Mouse (Mus musculus) neural tube, embryonic 14.5 days (tissue): ENCODE data around the gene Uevld. TPM values are rescaled to one million over a fixed set of nuclear protein-coding genes. Genes with fewer than 3 reads are reported as not detected.
A peak's percentile ranks its signal among the peaks of the same experiment; 100 is the strongest.

Experiments
- ATAC-seq: fragments of 200-750 bp; cut with Nextera tagmentation; 2 replicates; pipeline ENCODE4 v1.8.0; 2017; ENCODE audit warnings: low read depth, mild to moderate bottlenecking, moderate TSS enrichment, moderate library complexity
- H3K27ac ChIP-seq: fragments of 300-500 bp; sonication (generic); 2 replicates; pipeline ENCODE4 v1.5.1; 2014; ENCODE audit warnings: low read depth, mild to moderate bottlenecking, control low read depth, low read length, moderate library complexity, mixed read lengths
- H3K27me3 ChIP-seq: fragments of 300-500 bp; sonication (generic); 2 replicates; pipeline ENCODE4 v1.6.1; 2014; ENCODE audit warnings: low read length; ENCODE audit not compliant: control insufficient read depth, insufficient read depth
- H3K36me3 ChIP-seq: fragments of 300-500 bp; sonication (generic); 2 replicates; pipeline ENCODE4 v1.6.1; 2014; ENCODE audit warnings: low read length, mixed read lengths; ENCODE audit not compliant: control insufficient read depth, insufficient read depth
- H3K4me1 ChIP-seq: fragments of 300-500 bp; sonication (generic); 2 replicates; pipeline ENCODE4 v1.6.1; 2014; ENCODE audit warnings: low read length; ENCODE audit not compliant: control insufficient read depth, insufficient read depth
- H3K4me2 ChIP-seq: fragments of 300-500 bp; sonication (generic); 2 replicates; pipeline ENCODE4 v1.6.1; 2014; ENCODE audit warnings: mild to moderate bottlenecking, low read depth, low read length, control low read depth
- H3K4me3 ChIP-seq: fragments of 300-500 bp; sonication (generic); 2 replicates; pipeline ENCODE4 v1.5.1; 2014; ENCODE audit warnings: low read depth, low read length, control low read depth, mixed read lengths
- H3K9ac ChIP-seq: fragments of 300-500 bp; sonication (generic); replicated peaks from 2 replicates; pipeline ENCODE4 v1.6.1; 2014; ENCODE audit warnings: low read depth, mild to moderate bottlenecking, control low read depth, low read length, mixed read lengths
- H3K9me3 ChIP-seq: fragments of 300-500 bp; sonication (generic); 2 replicates; pipeline ENCODE4 v1.6.1; 2016; ENCODE audit warnings: low read length; ENCODE audit not compliant: control insufficient read depth
- WGBS: fragments of 180-500 bp; shearing (Covaris S2); extraction: QIAGEN DNeasy Blood & Tissue Kit; methylation state at CpG from one replicate; pipeline ENCODE4 v1.1.7; 2014; 5-methylcytosine and 5-hydroxymethylcytosine counted together
- polyA plus RNA-seq: library from polyadenylated mRNA; unstranded; fragments of >200 nt; fragmentation: Nextera tagmentation; extraction: Ambion mirVana; gene quantifications from 2 replicates; pipeline ENCODE4 v1.2.1, GENCODE M21; 2014

Uevld gene
- polyA plus RNA-seq, 1 experiment from 2014 or later: 5.5 TPM

- no peak for ATAC-seq
- H3K9me3 ChIP-seq: no peaks in the 10 kb centered on the region
- H3K9ac ChIP-seq: no peak overlapping the region
- H3K27ac ChIP-seq: no peak overlapping the region
- no peaks in the 10 kb centered on the region for H3K27me3 ChIP-seq
- H3K4me2 ChIP-seq: no peak overlapping the region
- WGBS: 55% methylated on average over 4 of the region's 4 CpGs
- no peak overlapping the region for H3K4me3 ChIP-seq
- peaks cover 7% of the 10 kb centered on the region for H3K36me3 ChIP-seq
- no peaks in the 10 kb centered on the region for H3K4me1 ChIP-seq
Observed at GRCm38 (mm10) chr7:46935847-46936246, 22.5 kb downstream of the Uevld start.

- Histone ChIP-seq H3K4me1 (no peaks in the 10 kb centered on the region), H3K9ac (no peak overlapping the region), H3K36me3 (peaks cover 15% of the 10 kb centered on the region), H3K4me3 (no peak overlapping the region), H3K4me2 (no peak overlapping the region), H3K9me3 (no peaks in the 10 kb centered on the region), H3K27me3 (no peaks in the 10 kb centered on the region), H3K27ac (no peak overlapping the region)
- 89% methylated on average over 8 of the region's 8 CpGs for WGBS
- ATAC-seq: no peak
Observed at GRCm38 (mm10) chr7:46934788-46935187, 23.5 kb downstream of the Uevld start.

GRCm38 (mm10) chr7:46931370-46931769 lies 27.0 kb downstream of the Uevld start:
- H3K27me3 ChIP-seq: no peaks in the 10 kb centered on the region
- H3K4me3 ChIP-seq: no peak overlapping the region
- ATAC-seq: no peak
- peaks cover 10% of the 10 kb centered on the region for H3K36me3 ChIP-seq
- no peaks in the 10 kb centered on the region for H3K4me1 ChIP-seq
- H3K9me3 ChIP-seq: no peaks in the 10 kb centered on the region
- no peak overlapping the region for H3K27ac ChIP-seq
- 97% methylated on average over 3 of the region's 3 CpGs for WGBS
- no peak overlapping the region for H3K9ac ChIP-seq
- no peak overlapping the region for H3K4me2 ChIP-seq

DNA sequence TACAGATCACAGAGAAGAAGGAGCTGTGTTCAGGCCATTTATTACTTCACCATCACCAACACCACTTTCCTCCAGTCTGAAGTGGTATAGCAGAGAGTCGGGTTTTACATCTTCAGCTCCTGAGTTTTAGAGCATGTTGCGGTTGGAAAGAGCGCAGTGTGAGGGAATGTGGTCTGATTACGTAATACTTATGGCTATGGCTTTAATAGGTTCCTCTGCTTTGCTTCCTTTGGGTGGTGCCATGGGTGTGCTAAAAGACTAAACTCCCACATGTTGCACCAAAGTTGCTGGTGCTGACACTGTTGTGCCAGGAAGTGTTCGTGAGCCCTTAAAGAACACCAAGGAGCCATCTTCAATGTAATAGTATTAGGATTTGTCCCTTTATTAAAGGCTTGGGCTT lies 30.0 kb downstream of the Uevld start:
- no peaks in the 10 kb centered on the region for H3K9me3 ChIP-seq
- H3K36me3 ChIP-seq: peaks cover 10% of the 10 kb centered on the region
- no peaks in the 10 kb centered on the region for H3K27me3 ChIP-seq
- no peak overlapping the region for H3K4me2 ChIP-seq
- no peak overlapping the region for H3K9ac ChIP-seq
- ATAC-seq: no peak
- no peak overlapping the region for H3K4me3 ChIP-seq
- H3K27ac ChIP-seq: no peak overlapping the region
- 86% methylated on average over 5 of the region's 5 CpGs for WGBS
- H3K4me1 ChIP-seq: no peaks in the 10 kb centered on the region

DNA sequence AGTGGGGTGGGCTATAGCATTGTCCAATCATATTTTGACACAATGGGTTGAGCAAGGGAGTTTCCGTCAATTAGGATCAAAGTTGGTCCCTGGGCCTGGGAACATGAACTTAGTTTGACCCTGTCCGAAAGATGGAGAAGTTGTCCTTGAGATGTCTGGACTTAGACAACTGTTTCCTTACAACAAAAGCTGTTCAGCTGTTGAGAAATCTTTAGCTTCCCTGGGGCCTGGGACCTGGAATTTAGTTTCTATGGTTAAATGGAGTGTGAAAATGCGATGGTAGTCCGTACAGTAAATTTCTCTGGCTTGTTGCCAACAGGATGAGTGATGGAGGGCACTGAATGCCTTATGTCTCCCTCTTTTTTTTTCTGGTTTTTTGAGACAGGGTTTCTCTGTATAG lies 36.3 kb downstream of the Uevld start:
- Histone ChIP-seq H3K9ac (no peak overlapping the region), H3K9me3 (no peaks in the 10 kb centered on the region), H3K4me3 (no peak overlapping the region), H3K27me3 (no peaks in the 10 kb centered on the region), H3K36me3 (no peaks in the 10 kb centered on the region), H3K4me2 (no peak overlapping the region), H3K4me1 (peaks cover 15% of the 10 kb centered on the region), H3K27ac (no peak overlapping the region)
- WGBS: 56% methylated on average over 4 of the region's 4 CpGs
- no peak for ATAC-seq

- Histone ChIP-seq H3K9ac (peak within 1 kb of the TSS; percentile 90), H3K27me3 (no peaks in the 10 kb centered on the region), H3K9me3 (no peaks in the 10 kb centered on the region), H3K36me3 (no peaks in the 10 kb centered on the region), H3K4me3 (peak within 1 kb of the TSS; percentile 94), H3K27ac (peak within 1 kb of the TSS; percentile 95), H3K4me2 (peak within 1 kb of the TSS; percentile 77), H3K4me1 (peaks cover 16% of the 10 kb centered on the region)
- ATAC-seq: peak; percentile 96
- WGBS: under 1% methylated on average over 70 of the region's 75 CpGs
Observed at GRCm38 (mm10) chr7:46919551-46920176, 38.7 kb downstream of the Uevld start, which contains the start of gene Tsg101. Tsg101 (minus strand) TSS chr7:46919969.

DNA sequence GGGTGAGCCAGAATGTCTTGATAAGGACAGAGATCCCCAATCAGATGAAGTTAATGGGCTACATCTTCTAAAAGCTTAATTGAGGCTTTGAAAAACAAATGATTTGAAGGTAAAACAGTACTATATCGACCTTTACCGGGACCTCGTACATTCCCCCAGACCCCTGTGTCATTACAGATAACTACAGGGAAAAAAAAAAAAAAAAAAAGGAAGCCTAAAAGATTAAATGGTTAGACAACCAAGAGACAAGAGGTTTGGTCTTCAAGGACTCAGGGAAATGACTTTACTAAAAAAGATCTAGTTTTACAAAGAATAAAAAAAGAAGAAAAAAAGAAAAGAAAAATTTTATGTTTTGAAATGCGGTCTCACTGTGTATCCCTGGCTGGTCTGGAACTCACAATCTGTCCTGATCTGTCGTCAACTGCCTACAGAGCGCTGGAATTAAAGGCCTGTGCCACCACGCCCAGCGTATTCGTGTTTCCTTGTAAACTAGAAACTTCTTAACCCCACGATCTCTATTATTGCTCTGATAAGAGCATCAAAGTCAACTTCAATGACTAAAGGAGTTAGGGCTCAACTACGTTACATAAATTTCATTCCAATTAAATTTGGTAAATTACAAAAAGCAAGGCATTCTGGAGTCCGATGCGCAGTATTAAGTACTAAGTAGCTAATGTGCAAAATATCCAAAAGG lies 39.5 kb downstream of the Uevld start:
- Histone ChIP-seq H3K4me2 (peak overlapping the region; percentile 77), H3K9me3 (no peaks in the 10 kb centered on the region), H3K4me1 (peaks cover 16% of the 10 kb centered on the region), H3K9ac (peak overlapping the region; percentile 90), H3K27ac (peak overlapping the region; percentile 95; the same call in 1 of the 2 replicates), H3K4me3 (peak overlapping the region; percentile 94), H3K27me3 (no peaks in the 10 kb centered on the region), H3K36me3 (no peaks in the 10 kb centered on the region)
- ATAC-seq: no peak
- 20% methylated on average over 13 of the region's 13 CpGs for WGBS

DNA sequence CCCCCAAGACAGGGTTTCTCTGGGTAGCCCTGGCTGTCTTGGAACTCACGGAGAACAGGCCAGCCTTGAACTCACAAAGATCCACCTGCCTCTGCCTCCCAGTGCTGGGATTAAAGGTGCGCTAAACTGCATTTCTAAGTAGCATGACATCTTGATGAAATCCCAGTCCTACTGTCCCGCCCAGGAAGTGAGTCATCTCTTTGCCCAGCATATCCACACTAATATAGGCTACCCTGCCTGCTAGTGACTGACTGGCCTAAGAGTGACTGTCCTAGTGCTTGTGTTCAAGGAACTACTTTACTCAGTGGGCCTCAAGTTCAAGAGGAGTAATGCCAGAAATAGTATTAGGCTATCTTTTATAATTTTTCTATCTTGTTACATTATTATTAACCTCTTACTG lies 42.0 kb downstream of the Uevld start:
- H3K9ac ChIP-seq: no peak overlapping the region
- no peaks in the 10 kb centered on the region for H3K27me3 ChIP-seq
- 98% methylated on average over 3 of the region's 3 CpGs for WGBS
- peaks cover 16% of the 10 kb centered on the region for H3K4me1 ChIP-seq
- no peak overlapping the region for H3K27ac ChIP-seq
- no peak for ATAC-seq
- peaks cover 15% of the 10 kb centered on the region for H3K36me3 ChIP-seq
- H3K9me3 ChIP-seq: no peaks in the 10 kb centered on the region
- no peak overlapping the region for H3K4me3 ChIP-seq
- no peak overlapping the region for H3K4me2 ChIP-seq

- Histone ChIP-seq H3K36me3 (peaks cover 62% of the 10 kb centered on the region), H3K9ac (no peak overlapping the region), H3K4me1 (no peaks in the 10 kb centered on the region), H3K9me3 (no peaks in the 10 kb centered on the region), H3K4me2 (no peak overlapping the region), H3K4me3 (no peak overlapping the region), H3K27me3 (no peaks in the 10 kb centered on the region), H3K27ac (no peak overlapping the region)
- WGBS: 97% methylated on average over 3 of the region's 3 CpGs
- ATAC-seq: no peak
Observed at GRCm38 (mm10) chr7:46911250-46911649, 47.1 kb downstream of the Uevld start.
